Mouse (Mus musculus) intestine, postnatal 0 days (tissue): ENCODE data around the gene Smg5. TPM values are rescaled to one million over a fixed set of nuclear protein-coding genes. Genes with fewer than 3 reads are reported as not detected.
A peak's percentile ranks its signal among the peaks of the same experiment; 100 is the strongest.
"Not testable (repeated sequence)": the region's sequence is repeated elsewhere in the genome, so short reads cannot be mapped to it uniquely, and the experiment has no call there.

Source experiments
- ATAC-seq: fragments of 200-750 bp; cut with Nextera tagmentation; 2 replicates; pipeline ENCODE4 v1.8.0; 2017; ENCODE audit warnings: mild to moderate bottlenecking, moderate TSS enrichment, moderate library complexity
- H3K27ac ChIP-seq: fragments of 300-500 bp; sonication (generic); 2 replicates; pipeline ENCODE4 v1.5.1; 2014; ENCODE audit warnings: mild to moderate bottlenecking, low read depth, low read length, moderate library complexity
- H3K27me3 ChIP-seq: fragments of 300-500 bp; sonication (generic); replicated peaks from 2 replicates; pipeline ENCODE4 v1.6.1; 2014; ENCODE audit warnings: low read length, mixed read lengths; ENCODE audit not compliant: control insufficient read depth, insufficient read depth
- H3K36me3 ChIP-seq: fragments of 300-500 bp; sonication (generic); 2 replicates; pipeline ENCODE4 v1.6.1; 2014; ENCODE audit warnings: mild to moderate bottlenecking, moderate library complexity; ENCODE audit not compliant: control insufficient read depth, insufficient read depth
- H3K4me1 ChIP-seq: fragments of 300-500 bp; sonication (generic); replicated peaks from 2 replicates; pipeline ENCODE4 v1.6.1; 2014; ENCODE audit warnings: antibody characterized with exemption, low read length, mixed read lengths; ENCODE audit not compliant: control insufficient read depth, insufficient read depth
- H3K4me2 ChIP-seq: fragments of 300-500 bp; sonication (generic); replicated peaks from 2 replicates; pipeline ENCODE4 v1.6.1; 2014; ENCODE audit warnings: low read depth, mild to moderate bottlenecking, moderate library complexity
- H3K4me3 ChIP-seq: fragments of 300-500 bp; sonication (generic); 2 replicates; pipeline ENCODE4 v1.5.1; 2014; ENCODE audit warnings: low read depth, low read length
- H3K9ac ChIP-seq: fragments of 300-500 bp; sonication (generic); 2 replicates; pipeline ENCODE4 v1.6.1; 2014; ENCODE audit warnings: mild to moderate bottlenecking, low read depth, low read length
- H3K9me3 ChIP-seq: fragments of 300-500 bp; sonication (generic); 2 replicates; pipeline ENCODE4 v1.6.1; 2016; ENCODE audit warnings: mixed run types; ENCODE audit not compliant: control insufficient read depth
- CTCF ChIP-seq: sonication (generic); IDR thresholded peaks from 2 replicates; pipeline ENCODE4 v1.5.1; 2016; ENCODE audit warnings: low read depth, mild to moderate bottlenecking, control low read depth, antibody characterized with exemption, moderate library complexity
- WGBS: fragments of 180-500 bp; shearing (Covaris S2); extraction: QIAGEN DNeasy Blood & Tissue Kit; methylation state at CpG from one replicate; pipeline ENCODE4 v1.1.7; 2014; 5-methylcytosine and 5-hydroxymethylcytosine counted together
- polyA plus RNA-seq: library from polyadenylated mRNA; unstranded; fragments of >200 nt; fragmentation: Nextera tagmentation; extraction: Ambion mirVana; gene quantifications from 2 replicates; pipeline ENCODE4 v1.2.1, GENCODE M21; 2015

Smg5 gene
- 12.6 and 13.7 TPM in 2 replicates for polyA plus RNA-seq

DNA sequence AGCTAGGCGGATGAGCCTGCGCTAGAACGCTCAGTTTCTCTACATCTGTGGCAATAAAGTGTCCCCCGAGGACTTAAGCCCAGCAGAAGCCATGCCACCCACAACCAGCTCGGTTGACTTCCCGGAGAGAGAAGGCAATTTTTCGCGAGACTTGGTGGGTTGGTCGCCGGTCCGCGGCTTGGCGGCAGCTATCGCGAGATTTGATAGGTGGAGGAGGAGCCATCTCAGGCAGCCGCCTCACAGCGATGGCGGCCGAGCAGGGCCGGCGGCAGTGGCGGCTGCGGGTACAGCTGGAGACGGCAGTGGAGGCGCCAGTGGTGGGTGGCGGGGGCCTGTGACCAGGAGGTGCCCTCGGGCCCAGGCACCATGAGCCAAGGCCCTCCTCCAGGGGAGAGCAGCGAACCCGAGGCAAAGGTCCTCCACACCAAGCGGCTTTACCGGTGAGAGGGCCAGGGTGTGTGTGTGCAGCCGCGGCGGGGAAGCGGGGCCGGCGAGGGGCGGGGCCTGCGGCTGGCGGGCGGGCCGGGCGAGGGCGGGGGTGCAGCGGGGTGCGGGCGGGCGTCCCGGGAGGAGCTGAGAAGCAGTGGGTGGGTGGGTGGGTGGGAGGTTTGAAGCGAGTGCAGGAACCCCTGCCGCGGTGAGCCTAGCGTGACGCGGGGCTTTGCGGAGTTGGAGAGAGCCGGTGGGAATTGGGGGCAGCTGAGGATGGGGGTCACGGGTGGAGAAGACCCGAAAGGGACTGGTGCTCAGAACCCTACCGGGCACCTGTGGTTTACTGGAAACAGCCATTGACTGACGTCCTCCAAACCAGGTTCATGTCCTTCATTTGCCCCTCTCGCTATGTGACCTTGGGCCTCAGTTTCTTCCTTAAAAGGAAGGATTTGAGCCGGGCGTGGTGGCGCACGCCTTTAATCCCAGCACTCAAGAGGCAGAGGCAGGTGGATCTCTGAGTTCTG, at the start of gene Smg5, which contains the start of gene Tmem79:
TSS of gene Smg5 (plus strand) at position 203 of the 956 bp plus-strand sequence.
TSS of gene Tmem79 (minus strand) at position 91 of the 956 bp plus-strand sequence.
- 1% methylated on average over 65 of the region's 66 CpGs for WGBS
- Histone ChIP-seq H3K4me3 (peak within 1 kb of the TSS; percentile 86), H3K4me1 (no peaks in the 10 kb centered on the region), H3K9ac (peak within 1 kb of the TSS; percentile 84), H3K4me2 (peak within 1 kb of the TSS; percentile 71), H3K27me3 (no peaks in the 10 kb centered on the region), H3K27ac (peak within 1 kb of the TSS; percentile 88), H3K9me3 (no peaks in the 10 kb centered on the region), H3K36me3 (peaks cover 6% of the 10 kb centered on the region; the same call in 1 of the 2 replicates)
- ATAC-seq, result peak; percentile 85
- no peak for TF ChIP-seq CTCF

DNA sequence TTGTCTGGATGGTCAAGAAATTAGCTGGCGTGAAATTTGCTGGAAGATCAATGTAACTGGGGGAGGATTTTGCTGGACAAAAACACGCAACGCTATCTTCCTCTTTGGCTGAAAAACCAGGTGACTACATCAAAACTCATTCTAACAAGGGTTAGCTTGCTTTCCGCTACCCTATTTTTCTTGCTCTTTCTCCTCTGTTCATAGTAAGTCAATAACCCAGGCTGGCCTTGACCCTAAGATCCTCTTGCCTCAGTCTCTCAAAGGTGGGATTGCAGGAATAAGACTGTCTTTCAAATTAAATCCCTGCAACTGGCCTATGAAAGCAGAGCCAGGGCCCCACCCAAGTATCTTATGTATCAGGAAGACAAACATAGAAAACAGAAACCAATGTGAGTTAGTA, 49.0 kb upstream of the Smg5 start, which contains the start of gene Gm38392:
TSS of gene Gm38392 (minus strand) at position 101 of the 400 bp plus-strand sequence.
- H3K9me3 ChIP-seq, result no peaks in the 10 kb centered on the region
- no peak for ATAC-seq
- no peak within 1 kb of the TSS for H3K4me3 ChIP-seq
- H3K27me3 ChIP-seq, result no peaks in the 10 kb centered on the region
- TF ChIP-seq CTCF, result no peak
- H3K36me3 ChIP-seq, result no peaks in the 10 kb centered on the region
- no peaks in the 10 kb centered on the region for H3K4me1 ChIP-seq
- no peak within 1 kb of the TSS for H3K27ac ChIP-seq
- H3K4me2 ChIP-seq, result no peak within 1 kb of the TSS
- WGBS, result 93% methylated on average over 4 of the region's 4 CpGs
- no peak within 1 kb of the TSS for H3K9ac ChIP-seq

DNA sequence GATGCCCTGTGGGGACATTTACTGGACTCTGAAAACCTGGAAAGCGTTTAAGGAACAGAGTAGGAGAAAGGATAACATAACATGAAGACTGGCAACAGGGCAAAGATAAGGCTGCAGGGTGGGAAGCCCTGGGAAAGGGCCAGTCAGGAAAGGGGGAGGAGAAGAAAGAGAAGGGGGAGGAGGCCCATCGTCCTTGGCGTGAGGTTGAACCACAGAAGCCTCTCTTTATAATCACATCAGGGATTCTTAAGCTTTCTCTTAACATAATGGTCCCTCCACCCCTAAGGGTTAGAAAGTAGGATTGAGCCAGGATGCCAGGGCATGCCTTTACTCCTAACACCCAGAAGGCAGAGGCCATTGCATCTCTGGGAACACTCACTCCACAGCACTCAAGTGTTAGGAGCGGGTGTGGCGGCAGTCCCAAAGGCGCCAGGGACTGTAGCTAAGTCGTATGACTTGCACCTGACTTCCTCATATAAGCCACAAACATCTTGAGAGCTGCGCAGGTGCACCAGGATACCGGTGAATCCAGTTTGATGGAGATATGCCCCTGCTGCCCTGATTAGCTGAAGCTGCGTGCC, 47.8 kb upstream of the Smg5 start:
- not testable (repeated sequence) for ATAC-seq

DNA sequence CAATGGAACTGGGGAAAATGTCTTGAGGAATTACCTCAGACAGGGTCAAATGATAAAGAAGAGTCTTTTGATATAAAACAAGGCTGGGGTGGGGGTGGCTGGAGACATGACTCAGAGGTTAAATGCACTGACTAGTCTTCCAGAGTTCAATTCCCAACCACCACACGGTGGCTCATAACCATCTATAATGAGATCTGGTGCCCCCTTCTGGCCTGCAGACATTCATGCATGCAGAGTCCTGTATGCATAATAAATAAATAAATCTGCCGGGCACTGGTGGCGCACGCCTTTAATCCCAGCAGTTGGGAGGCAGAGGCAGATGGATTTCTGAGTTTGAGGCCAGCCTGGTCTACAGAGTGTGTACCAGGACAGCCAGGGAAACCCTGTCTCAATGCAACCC, 44.1 kb upstream of the Smg5 start:
- H3K4me3 ChIP-seq, result no peak overlapping the region
- no peaks in the 10 kb centered on the region for H3K9me3 ChIP-seq
- no peak for ATAC-seq
- H3K27ac ChIP-seq, result no peak overlapping the region
- no peaks in the 10 kb centered on the region for H3K4me1 ChIP-seq
- H3K36me3 ChIP-seq, result no peaks in the 10 kb centered on the region
- no peak overlapping the region for H3K9ac ChIP-seq
- no peak overlapping the region for H3K4me2 ChIP-seq
- H3K27me3 ChIP-seq, result no peaks in the 10 kb centered on the region
- peak; percentile 65 for TF ChIP-seq CTCF
- WGBS, result 51% methylated on average over 4 of the region's 4 CpGs

More for the DNA sequence above, 47.8 kb upstream of the Smg5 start:
- WGBS, result 63% methylated on average over 8 of the region's 10 CpGs
- not testable (repeated sequence) for H3K4me1 ChIP-seq, H3K27ac ChIP-seq, H3K9ac ChIP-seq, H3K4me2 ChIP-seq, H3K36me3 ChIP-seq, H3K9me3 ChIP-seq, H3K27me3 ChIP-seq, H3K4me3 ChIP-seq

DNA sequence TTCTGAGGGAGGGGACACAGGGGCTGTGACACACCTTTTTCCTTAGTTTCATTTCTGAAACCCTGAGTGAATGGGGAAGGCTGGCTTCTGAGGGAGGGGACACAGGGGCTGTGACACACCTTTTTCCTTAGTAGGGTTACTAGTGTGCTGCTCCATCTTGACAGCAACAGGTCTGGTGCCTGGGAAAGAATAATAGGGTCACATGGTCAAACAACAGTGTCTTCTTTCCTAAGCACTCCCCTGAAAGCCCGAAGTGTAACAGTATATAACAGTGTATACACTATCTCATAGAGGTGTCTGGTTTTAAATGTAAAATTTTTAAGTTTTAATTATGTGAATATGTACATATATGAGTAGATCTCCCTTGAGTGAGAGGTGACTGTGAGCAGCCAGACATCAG, 40.8 kb upstream of the Smg5 start:
- H3K4me2 ChIP-seq, H3K27me3 ChIP-seq, H3K27ac ChIP-seq, H3K9ac ChIP-seq, H3K4me1 ChIP-seq, ATAC-seq, H3K4me3 ChIP-seq, H3K9me3 ChIP-seq, H3K36me3 ChIP-seq: not testable (repeated sequence)
- WGBS, result 45% methylated on average over 1 of the region's 1 CpGs

DNA sequence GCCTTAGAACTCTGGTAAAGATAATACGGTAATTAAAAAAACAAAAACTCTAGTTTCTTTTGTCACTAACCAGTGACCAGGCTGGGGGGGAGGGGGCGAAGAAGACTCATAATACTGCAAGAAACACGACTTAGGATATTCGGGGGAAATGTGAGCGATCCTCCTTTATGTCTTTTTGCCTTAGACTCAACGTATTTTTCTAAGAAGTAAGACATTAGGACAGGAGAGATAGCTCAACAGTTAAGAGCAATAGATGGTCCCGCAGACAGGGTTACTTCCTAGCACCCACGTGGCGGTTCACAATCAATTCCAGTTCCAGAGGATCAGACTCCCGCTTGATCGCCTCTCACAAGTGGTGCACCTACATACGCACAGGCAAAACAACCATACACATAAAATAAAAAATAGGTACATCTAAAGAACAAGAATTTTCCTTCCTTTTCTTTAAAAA, 39.9 kb upstream of the Smg5 start:
- ATAC-seq, result no peak

More for the DNA sequence above, 39.9 kb upstream of the Smg5 start:
- Histone ChIP-seq H3K36me3 (peaks cover 18% of the 10 kb centered on the region), H3K4me2 (peak overlapping the region; percentile 71), H3K27me3 (no peaks in the 10 kb centered on the region), H3K9me3 (no peaks in the 10 kb centered on the region), H3K9ac (peak overlapping the region; percentile 28), H3K27ac (peak overlapping the region; percentile 75; the same call in 1 of the 2 replicates), H3K4me1 (peaks cover 8% of the 10 kb centered on the region), H3K4me3 (peak overlapping the region; percentile 80)
- TF ChIP-seq CTCF, result no peak
- under 1% methylated on average over 12 of the region's 12 CpGs for WGBS
